Mouse (Mus musculus) kidney, postnatal 14 days (tissue): ENCODE results near the gene Cnot8.

Experiments used
- DNase-seq: peaks from one replicate; pipeline ENCODE4 v3.0.0; 2022; ENCODE audit warnings: mixed read lengths

The Cnot8 gene

DNA sequence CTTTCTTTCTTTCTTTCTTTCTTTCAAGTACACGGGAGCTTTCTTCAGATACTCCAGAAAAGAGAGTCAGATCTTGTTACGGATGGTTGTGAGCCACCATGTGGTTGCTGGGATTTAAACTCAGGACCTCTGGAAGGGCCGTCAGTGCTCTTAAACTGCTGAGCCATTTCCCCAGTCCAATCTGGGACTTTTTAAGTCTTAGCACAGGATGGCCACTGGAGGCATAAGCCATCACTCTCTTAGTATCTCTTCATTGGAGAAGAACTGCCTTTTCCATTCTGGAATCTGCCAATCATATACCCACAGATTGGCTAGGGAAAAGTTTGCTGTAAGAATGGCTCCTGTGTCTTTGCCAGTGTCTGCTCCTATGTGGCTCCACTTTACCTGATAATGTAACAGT, 3.1 kb downstream of the Cnot8 start:
- DNase-seq, result no peak

GRCm38 (mm10) chr11:58107664-58108337, 3.8 kb downstream of the Cnot8 start:
- DNase-seq, result no peak

GRCm38 (mm10) chr11:58116560-58116959, 12.6 kb downstream of the Cnot8 start:
- no peak for DNase-seq

DNA sequence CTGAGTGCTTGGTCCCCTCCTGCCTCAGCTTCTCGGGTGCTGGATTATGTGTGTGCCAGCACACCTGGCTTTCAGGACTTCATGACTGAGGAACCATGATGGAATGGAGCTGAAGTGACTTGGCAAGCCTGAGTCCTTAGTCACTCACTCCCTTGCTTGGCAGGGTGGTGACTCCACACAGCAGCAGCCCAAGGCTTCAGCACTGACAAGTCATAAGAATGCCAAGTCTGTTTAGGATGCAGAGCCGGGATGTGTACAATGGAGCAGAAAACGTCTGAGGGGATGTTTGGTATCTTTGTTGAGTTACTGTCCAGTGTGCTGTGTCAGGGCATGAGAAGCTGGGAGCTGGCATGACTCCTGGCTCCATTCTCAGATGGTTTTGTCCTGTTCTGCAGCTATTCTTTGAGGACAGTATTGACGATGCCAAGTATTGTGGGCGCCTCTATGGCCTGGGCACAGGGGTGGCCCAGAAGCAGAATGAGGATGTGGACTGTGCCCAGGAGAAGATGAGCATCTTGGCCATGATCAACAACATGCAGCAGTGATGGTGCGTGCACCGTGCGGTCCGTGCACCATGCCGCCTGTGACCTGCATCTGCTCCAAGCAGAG, 13.2 kb downstream of the Cnot8 start:
- DNase-seq, result no peak

GRCm38 (mm10) chr11:58120655-58121054, 16.7 kb downstream of the Cnot8 start:
- DNase-seq, result no peak

- DNase-seq, result no peak
Measured at GRCm38 (mm10) chr11:58121351-58121750, 17.4 kb downstream of the Cnot8 start.

DNA sequence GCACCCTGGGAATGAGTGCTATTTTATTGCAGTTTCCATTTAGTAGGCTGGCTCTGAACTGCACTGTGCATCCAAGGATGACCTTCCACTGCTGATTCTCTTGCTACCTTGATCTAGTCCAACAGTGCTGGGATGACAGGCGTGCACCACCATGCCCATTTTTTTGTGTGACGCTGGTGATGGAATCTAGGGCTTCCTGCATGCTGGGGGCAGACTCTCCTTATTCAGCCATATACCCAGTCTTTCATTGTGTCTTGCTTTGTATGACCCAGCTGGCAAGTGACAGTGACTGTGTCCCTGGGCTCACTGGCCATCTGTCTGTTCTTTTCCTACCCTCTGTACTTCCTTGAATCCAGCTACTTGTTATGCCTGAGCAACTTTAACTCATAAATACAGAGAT, 19.8 kb downstream of the Cnot8 start:
- no peak for DNase-seq

DNA sequence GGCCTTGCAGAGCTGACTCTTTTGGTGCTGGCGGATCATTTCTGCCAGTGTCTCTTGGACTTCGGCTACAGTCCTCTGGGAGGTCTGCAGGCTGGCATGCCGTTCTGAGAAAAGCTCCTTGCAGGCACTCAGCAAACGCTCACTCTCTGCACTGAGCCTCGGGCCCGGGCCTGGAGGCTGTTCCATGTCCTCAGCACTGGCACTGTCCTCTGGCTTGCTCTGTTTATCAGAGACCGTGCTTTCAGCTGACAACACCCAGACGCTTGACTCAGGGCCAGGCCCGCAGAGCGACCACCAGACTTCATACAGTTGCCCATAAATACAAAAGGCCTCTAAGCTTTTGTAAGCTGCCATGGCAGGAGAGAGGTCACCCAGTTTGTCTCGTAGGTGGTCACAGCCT, 21.1 kb downstream of the Cnot8 start:
- no peak for DNase-seq

GRCm38 (mm10) chr11:58126397-58127160, 22.6 kb downstream of the Cnot8 start:
- DNase-seq, result peak; percentile 87

GRCm38 (mm10) chr11:58127544-58127943, 23.6 kb downstream of the Cnot8 start:
- no peak for DNase-seq

DNA sequence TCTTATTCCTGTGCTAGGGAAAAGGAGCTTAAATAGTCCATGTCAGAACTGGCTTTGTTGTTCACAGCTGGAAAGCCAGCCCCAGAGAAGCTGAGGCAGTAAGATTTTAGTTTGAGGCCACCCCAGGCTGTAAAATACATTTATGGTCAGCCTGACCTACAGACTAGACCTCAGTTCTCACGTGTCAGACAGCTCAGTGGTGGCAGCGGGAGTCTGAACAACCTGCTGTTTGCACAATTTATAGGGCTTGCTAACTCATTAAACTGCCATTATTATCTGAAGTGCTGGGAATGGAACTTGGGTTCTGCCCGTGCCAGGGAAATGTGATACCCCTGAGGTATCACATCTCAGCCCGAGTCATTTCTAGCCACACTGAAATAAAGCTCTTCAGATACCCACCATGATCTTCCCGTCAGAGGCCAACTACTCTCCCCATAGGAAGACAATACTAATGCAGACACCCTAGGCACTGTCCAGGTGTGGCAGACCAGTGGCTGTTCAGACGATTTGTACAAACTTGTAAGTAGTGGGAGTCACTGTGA, 25.4 kb downstream of the Cnot8 start:
- DNase-seq, result no peak

DNA sequence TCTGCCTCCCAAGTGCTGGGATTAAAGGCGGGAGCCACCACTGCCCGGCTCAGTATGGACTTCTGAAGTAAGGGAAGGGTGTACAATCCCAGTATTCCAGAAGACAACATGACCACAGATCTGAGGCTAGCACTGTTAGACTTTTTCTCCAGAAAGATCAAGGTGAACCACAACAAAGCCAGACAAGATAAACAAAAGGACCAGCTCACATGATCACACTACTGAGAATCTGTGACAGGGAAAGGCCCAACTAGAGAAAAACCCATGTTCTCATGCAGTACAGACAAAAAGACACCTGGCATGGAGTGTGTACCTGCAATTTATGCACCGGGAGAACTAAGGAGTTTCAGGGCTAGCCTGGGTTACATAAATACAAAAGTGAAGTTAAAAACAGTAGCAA, 28.1 kb downstream of the Cnot8 start:
- no peak for DNase-seq

DNA sequence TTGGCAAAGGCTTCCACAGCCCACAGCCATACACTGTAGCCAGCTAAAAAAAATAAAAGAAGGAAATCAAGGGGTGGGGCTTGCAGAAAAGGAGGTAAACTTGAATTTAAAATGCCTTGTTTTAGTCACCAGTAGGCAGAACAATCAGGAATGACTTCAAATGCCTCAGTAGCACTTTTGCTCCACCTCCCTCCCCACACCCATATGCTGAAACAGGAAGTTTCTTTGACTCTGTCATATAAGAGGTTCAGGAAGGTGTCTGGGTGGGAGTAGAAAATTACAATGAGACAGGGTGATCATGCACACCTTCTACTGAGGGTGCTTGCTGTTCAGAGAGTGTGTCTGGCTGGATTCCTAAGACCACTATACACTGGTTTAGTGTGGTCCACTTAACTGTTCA, 30.9 kb downstream of the Cnot8 start:
- no peak for DNase-seq

DNA sequence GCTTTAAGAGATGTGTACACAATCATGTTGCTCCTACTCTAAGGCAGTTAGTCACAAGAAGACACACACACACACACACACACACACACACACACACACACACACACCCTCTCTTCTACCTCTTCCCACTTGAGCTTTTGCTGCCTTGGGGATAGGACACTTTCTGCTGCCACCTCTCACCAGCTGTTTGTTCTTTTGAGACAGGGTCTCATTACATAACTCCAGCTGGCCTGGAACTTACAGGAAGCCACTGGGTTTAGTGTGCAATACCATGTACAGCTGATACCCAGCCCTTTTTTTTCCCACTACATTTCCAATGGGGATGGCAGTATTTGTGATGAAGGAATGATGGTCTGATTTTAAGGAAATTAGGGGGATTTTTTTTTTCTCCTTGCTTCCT, 31.3 kb downstream of the Cnot8 start:
- no peak for DNase-seq

DNA sequence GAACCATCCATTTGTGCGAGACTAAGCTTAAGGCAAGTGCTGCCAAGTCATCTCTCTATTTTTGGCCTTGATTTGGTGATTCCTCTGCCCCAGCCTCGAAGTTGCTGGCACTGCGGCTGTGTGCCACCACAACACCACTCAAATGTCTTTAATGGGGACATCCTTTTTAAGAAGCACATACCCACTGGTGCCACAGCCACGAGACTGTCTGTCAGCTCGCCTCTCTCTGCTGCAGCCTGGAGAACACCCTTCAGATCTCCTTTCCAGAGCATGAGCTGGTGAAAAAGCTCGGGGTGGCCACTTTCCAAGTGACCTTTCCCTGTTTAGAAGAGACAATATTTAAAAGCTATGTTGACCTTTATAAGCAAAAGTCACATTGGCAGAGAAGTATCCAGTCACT, 32.7 kb downstream of the Cnot8 start:
- DNase-seq, result no peak

DNA sequence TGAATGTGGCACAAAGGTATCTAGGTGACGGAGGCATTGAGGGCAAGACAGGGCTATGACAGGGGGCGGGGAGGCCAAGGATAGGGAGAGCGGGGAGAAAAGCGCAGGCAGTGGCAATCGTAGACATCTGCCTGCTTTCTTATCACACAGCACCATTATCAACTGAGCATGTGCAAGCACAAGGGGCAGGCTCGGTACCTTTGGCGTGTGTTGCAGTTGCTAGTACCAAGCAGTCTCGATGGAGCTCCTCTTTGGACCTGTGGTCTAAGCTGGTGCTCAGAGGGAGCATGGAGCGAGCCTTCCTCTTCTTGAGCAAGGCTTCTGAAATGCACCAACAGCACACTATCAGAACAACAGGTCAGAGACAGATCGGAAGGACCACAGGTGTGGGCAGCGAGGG, 34.9 kb downstream of the Cnot8 start:
- DNase-seq, result no peak

DNA sequence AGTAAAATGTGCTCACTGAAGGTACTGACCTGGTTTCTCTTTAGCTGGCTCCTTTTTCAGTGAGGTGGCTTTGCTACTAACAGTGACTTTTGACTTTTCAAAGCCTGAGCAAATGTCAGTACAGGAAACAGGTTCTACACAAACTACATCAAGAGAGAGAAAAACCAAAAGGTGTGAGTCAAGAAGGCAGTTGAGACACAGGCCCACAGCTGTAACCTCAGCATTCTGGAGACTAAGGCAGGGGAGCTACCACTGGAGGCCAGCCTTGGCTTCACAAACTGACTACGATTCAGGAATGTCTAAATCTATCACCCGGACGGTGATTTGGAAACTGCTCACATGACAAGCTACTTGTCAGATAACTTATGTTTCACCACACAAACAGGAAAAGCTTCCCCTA, 35.5 kb downstream of the Cnot8 start:
- no peak for DNase-seq

DNA sequence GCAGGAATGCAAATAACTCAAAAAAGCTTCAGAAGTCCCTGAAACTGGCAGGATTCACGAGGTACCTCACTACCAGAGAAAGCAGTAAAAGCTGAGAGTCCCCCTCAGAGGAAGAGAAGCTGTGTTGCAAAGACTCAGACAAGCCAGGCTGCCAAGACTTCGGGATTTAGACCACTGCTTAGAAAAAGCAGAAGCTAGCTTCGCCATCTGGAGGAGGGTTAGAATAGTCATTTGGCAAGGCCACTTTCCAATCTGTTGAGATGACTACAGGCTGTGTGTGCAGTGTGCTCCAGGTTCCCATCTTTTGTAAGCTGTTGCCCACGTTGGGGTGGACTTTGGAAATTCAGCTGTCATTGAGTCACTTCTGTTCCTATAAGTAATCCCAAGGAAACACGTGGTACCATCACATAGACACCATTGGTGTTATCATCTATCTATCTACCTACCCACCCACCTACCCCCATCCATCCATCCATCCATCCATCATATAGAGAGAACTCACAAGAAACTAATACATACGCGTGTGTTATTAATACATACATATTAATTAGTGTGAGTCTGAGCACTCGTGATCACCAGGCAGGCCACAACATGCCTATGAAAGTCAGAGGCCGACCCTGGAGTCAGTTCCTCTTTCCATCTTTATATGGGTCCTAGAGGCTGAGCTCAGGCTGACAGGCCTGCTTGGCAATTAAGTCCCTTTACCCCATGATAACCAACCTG, 39.9 kb downstream of the Cnot8 start:
- DNase-seq, result no peak

- peak; percentile 15 for DNase-seq
Measured at GRCm38 (mm10) chr11:58146241-58146640, 42.3 kb downstream of the Cnot8 start.

DNA sequence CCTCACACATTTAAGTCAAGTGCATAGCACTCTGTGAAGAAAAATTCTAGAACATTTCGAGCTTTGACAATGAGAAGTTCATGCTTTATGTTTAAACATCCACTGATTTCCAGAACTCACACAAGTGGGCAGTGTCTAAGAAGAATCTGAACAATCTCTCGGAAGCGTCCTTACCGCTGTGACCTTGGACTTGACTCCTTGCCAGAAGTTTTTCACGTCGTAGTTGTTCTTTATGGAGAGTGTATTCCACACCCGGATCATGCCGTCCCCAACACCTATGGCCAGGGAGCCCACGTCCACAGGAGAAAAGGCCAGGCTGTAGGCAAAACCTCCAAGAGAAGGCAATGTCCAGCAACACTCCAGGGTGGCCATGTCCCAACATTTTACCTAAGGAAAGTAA, 51.5 kb downstream of the Cnot8 start:
- DNase-seq, result no peak

DNA sequence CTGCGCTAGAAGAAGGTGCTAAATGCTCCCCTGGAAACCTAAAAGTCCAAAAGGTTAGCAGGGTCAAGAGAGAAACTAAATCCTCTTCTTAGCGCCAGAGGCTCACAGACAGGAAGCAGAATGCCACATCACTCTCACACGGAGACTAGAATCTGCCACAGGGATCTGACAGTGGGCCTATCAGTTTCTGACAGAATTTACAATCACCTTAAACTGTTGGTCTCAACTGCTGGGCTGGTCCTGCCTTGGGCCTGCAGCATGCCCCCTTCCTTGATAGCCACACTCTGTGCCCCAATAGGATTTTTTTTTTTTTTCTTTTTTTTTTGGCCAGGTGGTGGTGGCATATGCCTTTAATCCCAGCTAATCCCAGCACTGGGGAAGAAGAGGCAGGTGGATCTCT, 52.9 kb downstream of the Cnot8 start:
- no peak for DNase-seq

GRCm38 (mm10) chr11:58165072-58165471, 61.1 kb downstream of the Cnot8 start:
- DNase-seq, result no peak

GRCm38 (mm10) chr11:58167822-58168166, 63.8 kb downstream of the Cnot8 start:
- DNase-seq, result no peak
